Mouse (Mus musculus) left cerebral cortex, adult 11 months (tissue): ENCODE data around the gene Serinc3.

Experiments used
- DNase-seq: peaks from one replicate; pipeline ENCODE4 v3.0.0; 2022; ENCODE audit warnings: low spot score

The Serinc3 gene

DNA sequence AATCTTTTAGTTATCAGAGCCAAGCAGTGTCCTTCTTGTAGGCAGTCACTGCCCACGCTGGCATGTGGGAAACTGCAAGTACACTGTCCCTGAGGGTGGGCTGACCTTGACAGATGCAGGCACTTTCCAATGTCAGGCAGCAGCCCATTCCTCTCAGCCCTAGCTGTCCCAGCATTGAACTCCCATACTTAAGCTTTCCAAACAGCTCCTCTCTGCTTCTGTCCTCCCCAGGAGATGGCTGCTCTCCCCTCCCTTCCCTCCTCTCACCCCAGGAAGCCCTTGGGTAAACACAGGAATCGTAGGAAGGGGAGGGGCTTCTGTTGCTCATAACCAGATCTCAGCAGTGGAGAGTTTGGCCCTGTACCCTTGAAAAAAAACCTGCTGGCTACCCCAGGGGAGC lies 49.8 kb downstream of the Serinc3 start:
- DNase-seq: no peak

DNA sequence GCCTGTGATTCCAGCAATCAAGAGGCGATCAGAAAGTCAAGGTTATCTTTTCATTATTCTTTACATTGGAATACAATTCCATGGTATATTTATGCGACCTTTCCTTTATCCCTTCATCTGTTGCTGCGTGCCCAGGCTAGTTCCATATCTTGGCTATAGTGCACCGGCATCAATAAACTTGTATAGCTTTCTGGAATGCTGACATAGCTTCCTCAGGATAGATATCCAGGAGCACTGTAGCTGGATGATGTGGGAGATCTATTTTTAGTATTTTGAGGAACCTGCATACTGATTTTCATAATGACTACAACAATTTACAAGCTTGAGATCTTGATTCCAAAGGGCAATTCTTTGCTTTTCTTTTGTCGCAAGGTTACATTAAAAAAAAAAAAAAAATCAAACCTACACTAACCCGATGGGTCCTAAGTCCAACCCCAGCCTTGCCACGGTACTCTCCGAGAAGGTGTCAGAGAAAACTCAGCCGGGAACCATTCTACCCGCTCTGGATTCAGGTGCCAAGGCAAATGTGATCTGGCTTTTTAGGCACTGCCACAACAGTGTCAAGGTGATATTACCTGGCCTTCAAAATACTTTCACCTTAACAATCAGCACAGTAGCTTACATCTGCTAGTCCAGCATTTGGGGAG lies 51.2 kb downstream of the Serinc3 start:
- no peak for DNase-seq

DNA sequence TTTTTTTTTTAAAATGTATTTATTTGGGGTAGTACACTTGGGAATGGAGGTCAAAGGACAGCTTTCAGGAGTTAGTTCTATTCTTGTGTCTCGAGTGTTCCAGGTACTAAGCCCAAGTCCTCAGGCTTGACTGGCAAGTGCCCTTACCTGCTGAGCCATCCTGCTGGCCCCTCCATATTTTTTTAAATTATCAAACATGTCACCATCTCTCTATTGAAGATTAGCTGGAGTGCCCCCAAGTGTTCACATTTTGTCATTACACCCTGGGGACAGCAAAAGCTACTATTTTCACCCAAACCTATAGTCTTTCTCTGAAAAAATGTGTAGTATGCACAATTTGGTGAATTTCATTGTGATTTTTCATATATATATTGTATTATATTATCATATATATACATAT lies 52.8 kb downstream of the Serinc3 start:
- DNase-seq: no peak

DNA sequence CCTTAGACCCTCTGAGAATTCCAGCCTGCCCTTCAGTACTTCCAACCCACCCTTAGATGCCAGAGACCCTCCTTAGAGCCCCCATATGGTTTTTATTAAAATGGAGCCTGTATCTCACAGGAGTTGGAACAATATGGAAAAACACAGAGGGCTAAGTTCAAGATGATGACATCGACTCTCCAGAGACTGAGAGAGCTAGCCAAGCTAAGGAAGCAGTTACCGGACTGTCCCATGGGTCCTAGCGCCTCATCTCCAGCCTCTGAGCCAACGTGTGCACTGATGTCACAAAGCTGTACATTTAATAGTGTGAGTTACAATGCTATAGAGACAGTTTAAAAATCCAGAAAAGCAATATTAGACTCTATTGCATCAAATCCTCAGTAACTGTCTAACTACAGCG lies 53.9 kb downstream of the Serinc3 start:
- DNase-seq: no peak

DNA sequence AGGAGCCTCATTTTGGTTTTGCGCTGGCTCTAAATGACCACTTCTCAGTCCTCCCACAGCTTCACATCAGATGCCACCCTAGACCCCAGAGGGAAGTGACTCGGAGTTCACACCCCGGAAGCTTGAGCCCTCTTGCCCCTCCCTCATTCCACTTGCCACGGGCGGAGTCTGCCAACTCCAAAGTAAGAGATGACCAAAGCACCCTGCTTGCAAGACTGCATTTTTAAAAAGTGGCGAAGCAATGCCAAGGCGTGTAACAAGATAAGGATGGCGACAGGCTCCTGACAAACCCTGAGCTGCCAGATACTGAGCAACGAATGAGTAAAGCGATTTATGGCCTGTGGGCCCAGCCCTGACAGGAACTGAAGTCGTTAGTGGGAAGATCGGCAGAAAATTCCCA lies 54.7 kb downstream of the Serinc3 start:
- no peak for DNase-seq

DNA sequence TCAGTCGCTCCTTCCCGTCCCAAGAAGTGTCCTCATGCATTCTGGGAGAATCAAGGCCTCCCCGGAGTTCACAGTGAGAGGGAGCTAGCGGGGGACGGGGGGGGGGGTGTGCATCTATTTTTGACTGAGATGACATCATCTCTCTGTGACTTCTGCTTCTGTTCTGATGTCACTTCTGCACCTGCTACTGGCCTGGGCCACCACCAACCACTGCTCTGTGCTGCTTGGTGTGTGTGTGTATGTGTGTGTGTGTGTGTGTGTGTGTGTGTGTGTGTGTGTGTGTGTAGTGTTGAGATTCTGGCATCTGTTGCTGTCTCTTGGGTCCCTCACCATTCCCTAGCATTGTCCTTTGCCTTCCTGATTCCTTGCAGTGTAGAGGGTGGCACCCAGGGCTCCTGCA lies 57.4 kb downstream of the Serinc3 start:
- DNase-seq: no peak

DNA sequence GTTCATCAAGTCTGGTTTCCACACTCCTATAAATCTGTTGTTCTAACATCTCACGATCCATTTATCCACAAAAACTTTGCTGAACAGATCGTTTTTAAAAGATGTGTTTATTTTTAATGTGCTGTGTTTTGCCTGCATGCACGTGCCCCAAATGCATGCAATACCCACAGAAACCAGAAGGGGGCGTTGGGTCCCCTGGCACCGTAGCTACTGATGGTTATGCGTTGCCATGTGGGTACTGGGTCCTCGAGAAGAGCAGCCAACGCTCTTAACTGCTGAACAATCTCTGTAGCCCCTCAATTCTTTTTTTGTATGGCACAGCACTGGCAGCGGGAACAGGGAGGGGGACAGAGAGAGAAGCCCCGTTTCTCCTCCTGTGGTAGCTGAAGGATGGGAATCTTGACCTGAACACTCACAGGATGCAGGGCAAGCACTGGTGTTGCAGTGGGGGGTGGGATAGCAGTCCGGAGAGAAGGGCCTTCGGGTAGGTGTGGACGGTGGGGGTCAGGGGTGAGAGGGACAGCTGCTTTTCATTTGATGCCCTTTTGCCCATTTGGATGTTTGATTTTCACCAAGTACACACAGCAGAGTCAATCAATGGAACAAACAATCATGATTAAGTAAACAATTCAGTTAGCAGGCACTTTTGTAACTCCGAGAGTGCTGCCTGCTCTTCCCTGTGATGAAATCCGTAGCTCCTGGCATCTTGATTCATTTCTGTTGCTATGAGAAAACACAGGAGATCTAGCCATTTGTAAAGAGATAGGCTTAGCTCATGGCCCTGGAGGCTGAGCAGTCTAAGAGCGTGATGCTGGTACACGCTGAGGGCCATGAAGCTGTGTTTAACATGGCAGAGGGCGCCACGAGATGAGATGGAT lies 58.3 kb downstream of the Serinc3 start:
- no peak for DNase-seq

DNA sequence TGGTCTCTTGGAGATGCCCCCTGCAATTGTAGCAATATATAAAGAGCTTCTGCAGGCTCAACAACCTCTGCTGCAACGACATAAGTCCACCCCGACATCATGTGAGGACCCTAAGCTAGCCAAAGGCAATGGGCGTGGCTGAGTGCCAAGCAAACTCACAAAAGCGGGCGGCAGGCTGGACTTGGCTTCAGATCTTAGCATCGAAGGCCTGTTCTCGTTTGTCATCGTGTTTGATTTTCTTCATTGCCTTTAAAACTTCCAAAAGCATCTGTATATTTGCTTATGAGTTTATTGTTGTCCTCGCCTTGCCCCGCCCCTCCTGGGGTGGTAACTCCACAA lies 60.9 kb downstream of the Serinc3 start:
- no peak for DNase-seq

DNA sequence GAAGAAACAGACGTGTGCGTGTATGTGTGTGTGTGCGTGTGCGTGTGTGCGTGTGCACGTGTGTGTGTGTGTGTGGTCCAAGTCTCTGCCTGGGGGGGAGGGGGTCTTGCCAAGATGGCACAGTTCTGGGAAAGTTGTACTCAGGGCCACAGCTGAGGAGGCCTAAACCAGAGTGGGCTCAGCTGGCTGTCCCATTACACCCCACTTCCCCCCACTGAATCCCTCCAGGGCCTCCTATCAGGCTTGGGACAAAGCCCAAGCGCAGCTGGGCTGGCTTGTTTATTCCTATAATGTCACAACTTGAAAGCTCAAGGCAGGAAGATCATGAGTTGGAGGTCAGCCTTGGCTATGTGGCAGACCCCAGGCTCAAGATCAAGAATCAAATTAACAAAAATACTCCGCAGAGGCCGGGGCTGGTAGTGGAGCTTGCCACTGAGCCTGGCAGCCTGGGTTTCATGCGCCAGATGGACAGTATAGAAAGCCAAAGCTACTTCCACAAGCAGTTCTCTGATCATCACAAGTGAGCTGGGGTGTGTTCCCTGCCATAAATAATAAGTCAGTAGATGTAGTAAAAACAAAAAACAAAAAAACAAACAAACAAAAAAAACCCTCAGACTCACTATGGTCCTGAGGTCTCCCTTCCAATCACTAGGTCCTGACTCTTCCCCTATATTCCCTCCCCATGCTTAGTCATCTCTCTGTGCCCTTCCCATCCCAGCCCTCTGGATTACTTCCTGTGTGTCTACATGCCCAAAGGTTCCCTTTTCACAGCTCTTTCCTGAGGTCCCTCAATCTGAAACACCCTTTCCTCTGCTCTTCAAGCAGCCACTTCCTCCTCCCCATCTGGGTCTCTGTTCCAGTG lies 61.5 kb downstream of the Serinc3 start:
- no peak for DNase-seq

DNA sequence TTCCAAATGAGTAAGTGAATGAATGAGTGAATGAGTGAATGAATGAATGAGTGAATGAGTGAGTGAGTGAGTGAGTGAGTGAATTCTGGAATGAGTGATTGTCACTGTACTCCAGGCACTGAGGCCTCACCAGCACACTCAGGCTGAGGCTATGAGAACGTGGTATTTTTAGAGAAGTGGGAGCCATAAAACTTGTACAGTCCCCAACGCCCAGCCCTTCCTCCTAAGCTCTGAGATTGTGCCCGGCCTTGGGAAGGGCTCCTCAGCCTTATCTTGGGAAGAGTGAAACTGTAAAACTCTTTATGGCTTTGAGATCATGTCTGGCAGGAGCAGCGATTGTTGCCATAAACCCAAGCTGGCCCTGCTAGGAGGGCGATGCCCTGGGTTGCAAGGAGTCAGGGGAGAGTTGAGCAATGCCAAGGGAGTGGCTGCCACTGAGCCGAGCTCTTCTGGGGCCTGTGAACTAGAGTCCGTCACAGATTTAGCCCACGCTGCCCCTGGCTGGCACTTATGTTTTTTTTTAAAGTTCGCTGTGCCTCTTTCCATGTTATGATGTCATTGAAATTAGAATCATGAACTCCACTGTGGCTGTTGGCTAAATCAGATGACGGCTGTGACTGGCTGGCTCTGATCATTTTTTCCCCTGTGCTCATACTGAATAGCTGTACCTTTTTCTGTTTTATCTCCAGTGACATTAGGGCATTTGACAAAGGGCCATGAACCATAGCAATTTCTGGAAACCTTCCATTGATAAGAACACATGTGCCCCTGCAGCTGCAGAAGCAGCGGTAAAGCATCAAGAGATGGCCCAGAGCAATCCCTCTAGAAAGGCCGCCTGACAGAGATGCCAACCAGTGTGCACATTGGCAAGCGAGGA lies 64.6 kb downstream of the Serinc3 start:
- no peak for DNase-seq

DNA sequence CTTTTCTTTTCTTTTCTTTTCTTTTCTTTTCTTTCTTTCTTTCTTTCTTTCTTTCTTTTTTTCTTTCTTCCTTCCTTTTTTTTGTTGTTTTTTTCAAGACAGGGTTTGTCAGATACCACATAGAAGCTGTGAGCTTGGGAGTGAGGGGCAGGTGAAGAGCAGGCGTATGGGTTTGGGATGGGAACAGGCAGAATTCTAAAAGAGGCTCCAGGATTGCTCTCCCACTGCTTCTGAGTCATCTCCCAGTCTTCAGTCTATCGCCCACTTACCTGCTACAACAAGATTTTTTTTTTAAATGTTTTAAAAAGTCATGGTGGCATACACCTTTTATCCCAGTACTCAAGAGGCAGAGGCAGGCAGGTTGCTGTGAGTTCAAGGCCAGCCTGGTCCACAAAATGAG lies 66.9 kb downstream of the Serinc3 start:
- no peak for DNase-seq

DNA sequence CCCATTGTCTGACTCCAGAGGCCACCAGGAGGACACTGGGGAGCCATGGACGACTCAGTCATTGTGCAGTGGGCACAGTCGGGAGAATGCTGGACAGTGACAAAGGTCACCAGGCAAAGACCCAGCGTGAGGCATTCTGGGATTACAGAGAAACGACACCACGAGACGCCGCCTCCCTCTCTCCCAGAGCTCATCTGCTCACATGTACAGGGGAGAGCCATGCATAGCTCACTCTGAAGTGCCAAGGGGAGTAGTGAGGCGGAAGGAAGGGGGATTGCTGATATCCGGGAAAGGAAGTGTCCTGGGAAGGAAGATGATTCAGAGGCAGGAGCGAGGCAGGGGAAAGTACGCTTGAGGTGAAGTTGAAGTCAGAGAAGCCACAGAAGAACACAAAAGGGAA lies 69.7 kb downstream of the Serinc3 start:
- DNase-seq: no peak

DNA sequence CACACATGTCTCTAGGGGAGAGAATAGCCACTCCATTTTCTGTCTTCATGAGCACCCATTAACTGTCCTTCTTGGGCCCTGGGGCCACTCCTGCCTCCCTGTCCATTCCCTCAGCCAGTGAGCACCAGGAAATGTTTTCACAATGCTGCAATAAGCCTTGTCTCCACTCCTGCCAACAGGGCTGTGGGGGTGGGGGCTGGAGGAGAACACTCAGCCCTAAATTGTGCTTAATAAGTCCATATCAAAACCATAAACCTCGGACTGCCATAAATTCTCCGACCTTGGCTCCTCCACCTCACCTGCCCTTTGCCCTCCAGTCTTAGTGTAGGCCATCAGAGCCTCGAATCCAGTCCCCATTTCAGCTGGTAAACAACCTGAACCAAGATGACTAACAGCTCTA lies 70.6 kb downstream of the Serinc3 start:
- no peak for DNase-seq
